Mouse (Mus musculus) MEL (cell line): Measurements from ENCODE around the gene Noa1. TPM values are rescaled to one million over a fixed set of nuclear protein-coding genes. Genes with fewer than 3 reads are reported as not detected.

Source experiments
- DNase-seq: peaks from one replicate; pipeline ENCODE4 v3.0.0; 2011; ENCODE audit warnings: low read depth, low spot score
- H3K27ac ChIP-seq: 2 replicates; pipeline ENCODE4 v1.5.1; 2012; ENCODE audit warnings: low read depth, mild to moderate bottlenecking, control low read depth, low read length, moderate library complexity; ENCODE audit not compliant: control insufficient read depth
- H3K27me3 ChIP-seq, 2 experiments: fragments of 150-350 bp in 1 of 2; sonication (generic) in 1 of 2; 2 replicates each; pipeline ENCODE4 v1.6.1; 2012; ENCODE audit warnings: low read length in 2 of 2, mild to moderate bottlenecking in 2 of 2, improper control_type of control experiment in 1 of 2, moderate library complexity in 1 of 2; ENCODE audit not compliant: insufficient read depth in 2 of 2, control insufficient read depth in 1 of 2
- H3K36me3 ChIP-seq, 2 experiments: 2 replicates each; pipeline ENCODE4 v1.6.1; 2012 to 2014; ENCODE audit warnings: low read length in 2 of 2, improper control_type of control experiment in 1 of 2, inconsistent platforms in 1 of 2, mild to moderate bottlenecking in 1 of 2; ENCODE audit not compliant: insufficient read depth in 2 of 2, control insufficient read depth in 1 of 2
- H3K4me1 ChIP-seq, 2 experiments: fragments of 150-350 bp in 1 of 2; sonication (generic) in 1 of 2; 2 replicates each; pipeline ENCODE4 v1.6.1; 2012; ENCODE audit warnings: low read length in 2 of 2, improper control_type of control experiment in 1 of 2, mild to moderate bottlenecking in 1 of 2; ENCODE audit not compliant: insufficient read depth in 2 of 2, control insufficient read depth in 1 of 2
- H3K4me3 ChIP-seq, 2 experiments: fragments of 150-350 bp in 1 of 2; sonication (generic) in 1 of 2; 2 replicates each; pipeline ENCODE4 v1.5.1; 2012; ENCODE audit warnings: low read depth in 2 of 2, low read length in 2 of 2, mild to moderate bottlenecking in 2 of 2, moderate library complexity in 2 of 2, control low read depth in 1 of 2, improper control_type of control experiment in 1 of 2; ENCODE audit not compliant: control insufficient read depth in 1 of 2, insufficient read depth in 1 of 2
- H3K79me2 ChIP-seq: 2 replicates; pipeline ENCODE4 v1.6.1; 2012; ENCODE audit warnings: mild to moderate bottlenecking, low read length, moderate library complexity; ENCODE audit not compliant: control insufficient read depth, poor library complexity, insufficient read depth
- H3K9ac ChIP-seq: 2 replicates; pipeline ENCODE4 v1.6.1; 2012; ENCODE audit warnings: low read depth, mild to moderate bottlenecking, control low read depth, low read length, moderate library complexity; ENCODE audit not compliant: control insufficient read depth, poor library complexity, severe bottlenecking
- H3K9me3 ChIP-seq: fragments of 150-350 bp; sonication (generic); replicated peaks from 2 replicates; pipeline ENCODE4 v1.6.1; 2012; ENCODE audit warnings: mild to moderate bottlenecking, low read length, improper control_type of control experiment, moderate library complexity; ENCODE audit not compliant: insufficient read depth
- CHD1 ChIP-seq: IDR thresholded peaks from 2 replicates; pipeline ENCODE4 v1.6.1; 2012; ENCODE audit warnings: low read depth, mild to moderate bottlenecking, inconsistent platforms, low read length, improper control_type of control experiment
- CTCF ChIP-seq, 3 experiments: IDR thresholded peaks in 2 of 3; conservative IDR thresholded peaks in 1 of 3; 2 replicates each; pipeline ENCODE4 v1.5.1; 2011 to 2012; ENCODE audit warnings: low read length in 3 of 3, low read depth in 2 of 3, mild to moderate bottlenecking in 2 of 3, improper control_type of control experiment in 1 of 3, inconsistent platforms in 1 of 3, mixed read lengths in 1 of 3, moderate library complexity in 1 of 3; ENCODE audit not compliant: control insufficient read depth in 1 of 3, insufficient read depth in 1 of 3, poor library complexity in 1 of 3, severe bottlenecking in 1 of 3
- ELF1 ChIP-seq: IDR thresholded peaks from 2 replicates; pipeline ENCODE4 v1.6.1; 2014; ENCODE audit warnings: low read depth, mild to moderate bottlenecking, inconsistent platforms, low read length, improper control_type of control experiment, moderate library complexity
- GABPA ChIP-seq: IDR thresholded peaks from 2 replicates; pipeline ENCODE4 v1.6.1; 2012; ENCODE audit warnings: low read depth, mild to moderate bottlenecking, inconsistent platforms, low read length, improper control_type of control experiment, moderate library complexity
- GATA1 ChIP-seq: IDR thresholded peaks from 2 replicates; pipeline ENCODE4 v1.6.1; 2011; ENCODE audit warnings: low read depth, low read length, improper control_type of control experiment
- HCFC1 ChIP-seq: IDR thresholded peaks from 2 replicates; pipeline ENCODE4 v1.6.1; 2012; ENCODE audit warnings: low read depth, mild to moderate bottlenecking, inconsistent platforms, low read length, improper control_type of control experiment, moderate library complexity
- JUND ChIP-seq: IDR thresholded peaks from 2 replicates; pipeline ENCODE4 v1.6.1; 2011; ENCODE audit warnings: low read depth, mild to moderate bottlenecking, improper control_type of control experiment, low read length
- KAT2A ChIP-seq: conservative IDR thresholded peaks from 2 replicates; pipeline ENCODE4 v1.6.1; 2012; ENCODE audit warnings: low read depth, low read length, improper control_type of control experiment, inconsistent platforms
- MAX ChIP-seq: IDR thresholded peaks from 2 replicates; pipeline ENCODE4 v1.6.1; 2011; ENCODE audit warnings: low read length, improper control_type of control experiment
- MAZ ChIP-seq: IDR thresholded peaks from 2 replicates; pipeline ENCODE4 v1.6.1; 2012; ENCODE audit warnings: low read depth, mild to moderate bottlenecking, inconsistent platforms, low read length, improper control_type of control experiment
- MEF2A ChIP-seq: IDR thresholded peaks from 2 replicates; pipeline ENCODE4 v1.6.1; 2014; ENCODE audit warnings: low read depth, mild to moderate bottlenecking, inconsistent platforms, low read length, improper control_type of control experiment; ENCODE audit not compliant: poor library complexity, insufficient replicate concordance, severe bottlenecking; ENCODE audit errors: extremely low read depth
- MXI1 ChIP-seq: IDR thresholded peaks from 2 replicates; pipeline ENCODE4 v1.6.1; 2011; ENCODE audit warnings: mild to moderate bottlenecking, low read depth, low read length, improper control_type of control experiment
- MYC ChIP-seq: IDR thresholded peaks from 2 replicates; pipeline ENCODE4 v1.6.1; 2011; ENCODE audit warnings: low read depth, mild to moderate bottlenecking, low read length, improper control_type of control experiment, moderate library complexity
- NRF1 ChIP-seq: IDR thresholded peaks from 2 replicates; pipeline ENCODE4 v1.6.1; 2014; ENCODE audit warnings: low read depth, mild to moderate bottlenecking, inconsistent platforms, low read length, improper control_type of control experiment, moderate library complexity; ENCODE audit not compliant: poor library complexity, insufficient read depth, severe bottlenecking
- POLR2AphosphoS5 ChIP-seq: IDR thresholded peaks from 2 replicates; pipeline ENCODE4 v1.6.1; 2012; ENCODE audit warnings: low read depth, borderline replicate concordance, mild to moderate bottlenecking, inconsistent platforms, low read length, moderate library complexity, mixed read lengths
- RAD21 ChIP-seq: IDR thresholded peaks from 2 replicates; pipeline ENCODE4 v1.6.1; 2011; ENCODE audit warnings: mild to moderate bottlenecking, low read depth, low read length, improper control_type of control experiment
- RCOR1 ChIP-seq: IDR thresholded peaks from 2 replicates; pipeline ENCODE4 v1.6.1; 2012; ENCODE audit warnings: low read depth, mild to moderate bottlenecking, inconsistent platforms, low read length, improper control_type of control experiment
- SMC3 ChIP-seq: IDR thresholded peaks from 2 replicates; pipeline ENCODE4 v1.6.1; 2011; ENCODE audit warnings: low read depth, low read length, improper control_type of control experiment
- TAL1 ChIP-seq: IDR thresholded peaks from 2 replicates; pipeline ENCODE4 v1.6.1; 2012; ENCODE audit warnings: mild to moderate bottlenecking, inconsistent platforms, low read length, moderate library complexity, mixed read lengths
- TBP ChIP-seq: IDR thresholded peaks from 2 replicates; pipeline ENCODE4 v1.8.0; 2011; ENCODE audit warnings: low read depth, low read length, improper control_type of control experiment
- TCF12 ChIP-seq: IDR thresholded peaks from 2 replicates; pipeline ENCODE4 v1.6.1; 2014; ENCODE audit warnings: low read depth, mild to moderate bottlenecking, inconsistent platforms, low read length, improper control_type of control experiment, moderate library complexity
- UBTF ChIP-seq: IDR thresholded peaks from 2 replicates; pipeline ENCODE4 v1.6.1; 2012; ENCODE audit warnings: low read depth, mild to moderate bottlenecking, inconsistent platforms, low read length, improper control_type of control experiment, moderate library complexity, borderline replicate concordance; ENCODE audit not compliant: insufficient read depth
- USF2 ChIP-seq, 2 experiments: IDR thresholded peaks; 2 replicates each; pipeline ENCODE4 v1.6.1; 2011 to 2012; ENCODE audit warnings: improper control_type of control experiment in 2 of 2, low read length in 2 of 2, borderline replicate concordance in 1 of 2, inconsistent platforms in 1 of 2, low read depth in 1 of 2, mild to moderate bottlenecking in 1 of 2; ENCODE audit not compliant: insufficient read depth in 1 of 2
- ZC3H11A ChIP-seq: IDR thresholded peaks from 2 replicates; pipeline ENCODE4 v1.6.1; 2012; ENCODE audit warnings: low read depth, mild to moderate bottlenecking, inconsistent platforms, low read length, improper control_type of control experiment
- ZKSCAN1 ChIP-seq: IDR thresholded peaks from 2 replicates; pipeline ENCODE4 v1.6.1; 2012; ENCODE audit warnings: low read depth, mild to moderate bottlenecking, inconsistent platforms, low read length, improper control_type of control experiment, moderate library complexity
- ZMIZ1 ChIP-seq: IDR thresholded peaks from 2 replicates; pipeline ENCODE4 v1.6.1; 2012; ENCODE audit warnings: low read depth, mild to moderate bottlenecking, inconsistent platforms, low read length, improper control_type of control experiment, moderate library complexity
- ZNF384 ChIP-seq: IDR thresholded peaks from 2 replicates; pipeline ENCODE4 v1.6.1; 2012; ENCODE audit warnings: low read depth, mild to moderate bottlenecking, inconsistent platforms, low read length, improper control_type of control experiment
- polyA plus RNA-seq, 2 experiments: library from polyadenylated mRNA; stranded (reverse) in 1 of 2; unstranded in 1 of 2; fragments of >175 nt in 1 of 2; fragments of >200 nt in 1 of 2; gene quantifications; 2 replicates each; pipeline versions ENCODE4 v1.2.1 to v1.2.4; 2012; ENCODE audit warnings: low replicate concordance in 2 of 2, low read depth in 1 of 2; ENCODE audit not compliant: insufficient read length in 2 of 2, insufficient read depth in 1 of 2, missing spikeins in 1 of 2
- total RNA-seq: library from RNA; depleted of rRNA; stranded (reverse); fragments of 300-350 nt; gene quantifications from 2 replicates; pipeline ENCODE4 v1.2.3, GENCODE M21; 2012

Noa1 gene
- total and polyA plus RNA-seq, 3 experiments, result 52.4 to 265 (median 96.2) TPM

GRCm38 (mm10) chr5:77355307-77356265, 45.7 kb upstream of the Noa1 start:
- Histone ChIP-seq H3K9me3 (no peaks in the 10 kb centered on the region), H3K9ac (no peak overlapping the region), H3K79me2 (no peaks in the 10 kb centered on the region; the same call in 1 of the 2 replicates), H3K4me3 (no peak overlapping the region), H3K27ac (no peak overlapping the region), H3K27me3 (peaks cover 0 to 3% of the 10 kb centered on the region in 2 experiments; a peak in 1 of 4 replicates), H3K4me1 (no peaks in the 10 kb centered on the region), H3K36me3 (no peaks in the 10 kb centered on the region)
- no peak for DNase-seq
- TF ChIP-seq POLR2AphosphoS5 (no peak), TCF12 (no peak), NRF1 (no peak), JUND (no peak), MXI1 (no peak), MAZ (no peak), KAT2A (no peak)

GRCm38 (mm10) chr5:77354361-77354787, 44.5 kb upstream of the Noa1 start:
- Histone ChIP-seq H3K27ac (no peak overlapping the region), H3K9me3 (no peaks in the 10 kb centered on the region), H3K4me3 (peak overlapping the region; percentile 45 to 71), H3K79me2 (no peaks in the 10 kb centered on the region; the same call in 1 of the 2 replicates), H3K9ac (peak overlapping the region; percentile 65), H3K4me1 (no peaks in the 10 kb centered on the region), H3K36me3 (no peaks in the 10 kb centered on the region), H3K27me3 (no peaks in the 10 kb centered on the region)
- peak; percentile 94 for DNase-seq
- TF ChIP-seq CTCF (IDR thresholded peaks at IDR 0.05 in 2 of 3, conservative IDR thresholded peaks at IDR 0.05 in 1 of 3; ENCODE audit: control insufficient read depth in 1 of 3, insufficient read depth in 1 of 3, low read depth in 2 of 3, low read length in 3 of 3, poor library complexity in 1 of 3, severe bottlenecking in 1 of 3), result peak; percentile 95 to 99 (median 98)
- TF ChIP-seq UBTF, result no peak
- no peak for TF ChIP-seq CHD1
- no peak for TF ChIP-seq USF2 (IDR thresholded peaks at IDR 0.05; ENCODE audit: borderline replicate concordance in 1 of 2, insufficient read depth in 1 of 2, low read depth in 1 of 2, low read length in 2 of 2)
- TF ChIP-seq MXI1, result peak; percentile 73
- TF ChIP-seq NRF1, result no peak
- TF ChIP-seq TBP, result peak; percentile 58; the same call in 1 of the 2 replicates
- TF ChIP-seq POLR2AphosphoS5, result no peak
- TF ChIP-seq MAX, result peak; percentile 68; the same call in 1 of the 2 replicates
- TF ChIP-seq JUND, result no peak
- no peak for TF ChIP-seq GATA1
- TF ChIP-seq MYC, result peak; percentile 90
- TF ChIP-seq MEF2A, result no peak
- TF ChIP-seq ZMIZ1, result no peak
- no peak; the same call in 1 of the 2 replicates for TF ChIP-seq TCF12
- peak; percentile 61; the same call in 1 of the 2 replicates for TF ChIP-seq HCFC1
- TF ChIP-seq ZC3H11A, result peak; percentile 54
- TF ChIP-seq RCOR1, result no peak
- TF ChIP-seq ELF1, result no peak
- no peak for TF ChIP-seq GABPA
- TF ChIP-seq ZNF384, result no peak
- TF ChIP-seq MAZ, result no peak
- no peak for TF ChIP-seq ZKSCAN1
- TF ChIP-seq RAD21, result peak; percentile 84
- TF ChIP-seq TAL1, result no peak
- TF ChIP-seq SMC3, result peak; percentile 66
